Mouse (Mus musculus): ENCODE measurements at regions not wholly inside any gene's neighbourhood (a gene's known extent, or its start where the extent isn't known, plus 50 kb on each side); places are given as distances from the start of the nearest gene placed in this dataset.

DNA sequence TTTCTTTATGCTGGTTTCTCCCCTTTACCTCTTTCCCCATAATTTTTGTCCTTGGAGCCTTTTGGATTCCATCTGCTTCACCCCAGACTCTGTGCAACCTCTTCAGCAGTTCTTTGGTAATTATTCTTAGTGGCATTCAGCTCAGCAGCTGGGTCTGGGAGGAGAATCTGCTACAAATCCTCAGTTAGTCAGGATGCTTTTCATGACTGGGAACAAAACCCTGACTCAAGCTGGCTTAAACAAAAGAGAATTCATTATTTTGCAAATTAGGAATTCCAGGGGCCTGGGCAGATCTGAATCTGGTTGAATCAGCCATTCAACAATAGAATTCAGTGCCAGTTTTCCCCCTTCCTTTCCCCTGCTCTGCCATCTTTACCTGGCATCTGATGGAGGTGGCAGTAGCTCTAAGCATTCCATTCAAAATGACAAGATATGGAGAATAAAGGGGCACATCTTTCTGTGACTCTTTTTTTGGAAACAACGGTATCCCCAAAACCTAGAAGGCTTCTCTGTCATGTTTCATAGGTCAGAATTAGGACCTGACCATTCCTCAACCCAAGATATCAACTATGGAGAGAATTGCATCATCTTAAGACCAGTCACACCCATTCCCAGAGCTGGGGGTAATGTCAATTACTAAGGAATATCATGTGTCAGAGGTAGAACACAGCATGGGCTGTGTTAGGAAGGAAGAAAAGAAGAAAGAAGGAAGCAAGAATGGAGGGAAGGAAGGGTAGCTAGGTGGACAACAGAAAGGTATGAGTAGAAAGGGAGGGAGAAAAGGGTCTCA, 227.2 kb upstream of the Gm21798 start:
- no peak for DNase-seq (ENCODE audit: low spot score in 2 of 2)

- DNase-seq (ENCODE audit: low spot score in 2 of 2) = no peak
These were observed 204.0 kb upstream of the Gm21798 start for GRCm38 (mm10) chr15:64613503-64613902.

GRCm38 (mm10) chr15:64618471-64618870, 199.0 kb upstream of the Gm21798 start:
- DNase-seq (ENCODE audit: low spot score in 2 of 2) = no peak

DNA sequence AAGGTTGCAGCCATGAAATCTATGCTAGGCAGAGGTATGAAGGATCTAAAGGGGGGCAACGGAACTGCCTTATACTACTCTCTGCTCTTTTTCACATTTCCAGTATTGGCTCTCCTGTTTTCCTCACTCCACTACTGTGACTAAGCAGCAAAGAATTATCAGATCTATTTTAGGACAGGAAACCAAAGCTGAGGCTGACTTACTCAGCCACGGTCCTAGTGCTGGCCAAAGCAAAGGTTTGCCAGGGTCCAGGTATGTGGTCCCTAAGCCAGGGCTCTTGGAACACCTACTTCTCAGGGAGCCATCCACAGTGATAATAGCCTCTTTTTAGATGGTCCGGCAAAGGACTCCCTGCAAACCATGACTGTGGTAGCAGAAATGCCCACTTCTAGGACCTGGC, 195.6 kb upstream of the Gm21798 start:
- no peak for DNase-seq (ENCODE audit: low spot score in 2 of 2)

- DNase-seq (ENCODE audit: low spot score in 2 of 2) = peak; percentile 30 to 37
These were observed 194.9 kb upstream of the Gm21798 start for GRCm38 (mm10) chr15:64622591-64622990.

DNA sequence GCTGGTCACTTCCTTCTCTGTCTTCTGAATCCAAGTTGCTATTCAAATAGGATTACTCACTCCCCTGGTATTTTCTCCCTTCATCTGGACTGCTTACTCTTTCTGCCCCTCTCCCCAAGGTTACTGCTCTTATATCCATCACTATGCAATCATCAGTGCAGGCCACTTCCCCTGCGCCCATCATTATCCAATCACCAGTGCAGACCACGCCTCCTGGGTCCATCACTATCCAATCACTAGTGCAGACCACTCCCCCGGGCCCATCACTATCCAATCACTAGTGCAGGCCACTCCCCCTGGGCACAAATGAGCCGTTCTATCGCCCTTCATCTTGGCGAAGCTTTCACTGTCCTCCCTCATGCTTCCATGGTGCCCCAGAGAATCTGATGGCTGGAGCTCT, 191.1 kb upstream of the Gm21798 start:
- no peak for DNase-seq (ENCODE audit: low spot score in 2 of 2)

GRCm38 (mm10) chr15:64627258-64627657, 190.2 kb upstream of the Gm21798 start:
- peak; percentile 85 to 86 for DNase-seq (ENCODE audit: low spot score in 2 of 2)

Data from left cerebral cortex, adult 18-20 months (tissue).